Mouse (Mus musculus) forebrain, embryonic 16.5 days (tissue): ENCODE results near the gene Padi3. TPM values are rescaled to one million over a fixed set of nuclear protein-coding genes. Genes with fewer than 3 reads are reported as not detected.

Source experiments
- ATAC-seq: fragments of 200-750 bp; cut with Nextera tagmentation; 2 replicates; pipeline ENCODE4 v1.8.0; 2017; ENCODE audit warnings: mild to moderate bottlenecking, moderate library complexity
- H3K27ac ChIP-seq: fragments of 300-500 bp; sonication (generic); 2 replicates; pipeline ENCODE4 v1.5.1; 2014; ENCODE audit warnings: low read length, control low read depth
- H3K27me3 ChIP-seq: fragments of 300-500 bp; sonication (generic); replicated peaks from 2 replicates; pipeline ENCODE4 v1.6.1; 2014; ENCODE audit warnings: low read length; ENCODE audit not compliant: control insufficient read depth, insufficient read depth
- H3K36me3 ChIP-seq: fragments of 300-500 bp; sonication (generic); 2 replicates; pipeline ENCODE4 v1.6.1; 2014; ENCODE audit not compliant: control insufficient read depth, insufficient read depth
- H3K4me1 ChIP-seq: fragments of 300-500 bp; sonication (generic); replicated peaks from 2 replicates; pipeline ENCODE4 v1.6.1; 2014; ENCODE audit warnings: low read length; ENCODE audit not compliant: control insufficient read depth, insufficient read depth
- H3K4me2 ChIP-seq: fragments of 300-500 bp; sonication (generic); 2 replicates; pipeline ENCODE4 v1.6.1; 2014; ENCODE audit warnings: mild to moderate bottlenecking, low read length, control low read depth
- H3K4me3 ChIP-seq: fragments of 300-500 bp; sonication (generic); replicated peaks from 2 replicates; pipeline ENCODE4 v1.5.1; 2014; ENCODE audit warnings: mild to moderate bottlenecking, low read length, control low read depth
- H3K9ac ChIP-seq: fragments of 300-500 bp; sonication (generic); replicated peaks from 2 replicates; pipeline ENCODE4 v1.6.1; 2014; ENCODE audit warnings: low read depth, low read length, control low read depth
- H3K9me3 ChIP-seq: fragments of 300-500 bp; sonication (generic); 2 replicates; pipeline ENCODE4 v1.6.1; 2016; ENCODE audit warnings: low read length; ENCODE audit not compliant: control insufficient read depth
- WGBS: fragments of 180-500 bp; shearing (Covaris S2); extraction: QIAGEN DNeasy Blood & Tissue Kit; methylation state at CpG from one replicate; pipeline ENCODE4 v1.1.7; 2014; 5-methylcytosine and 5-hydroxymethylcytosine counted together
- polyA plus RNA-seq: library from polyadenylated mRNA; unstranded; fragments of >200 nt; fragmentation: Nextera tagmentation; extraction: Ambion mirVana; gene quantifications from 2 replicates; pipeline ENCODE4 v1.2.1, GENCODE M21; 2015

The Padi3 gene
- polyA plus RNA-seq, 1 experiment from 2014 or later: not detected

GRCm38 (mm10) chr4:140789983-140790382 is 20.5 kb downstream of the Padi3 start:
- WGBS: 89% methylated on average over 4 of the region's 4 CpGs
- no peak for ATAC-seq
- H3K4me2 ChIP-seq: no peak overlapping the region

GRCm38 (mm10) chr4:140788983-140789382 is 21.5 kb downstream of the Padi3 start:
- Histone ChIP-seq H3K9ac (no peak overlapping the region), H3K36me3 (no peaks in the 10 kb centered on the region), H3K4me2 (no peak overlapping the region), H3K27ac (no peak overlapping the region), H3K4me3 (no peak overlapping the region), H3K9me3 (no peaks in the 10 kb centered on the region), H3K27me3 (no peaks in the 10 kb centered on the region), H3K4me1 (no peaks in the 10 kb centered on the region)
- WGBS: 39% methylated on average over 6 of the region's 6 CpGs
- ATAC-seq: no peak

More at GRCm38 (mm10) chr4:140789983-140790382, 20.5 kb downstream of the Padi3 start:
- Histone ChIP-seq H3K9me3 (no peaks in the 10 kb centered on the region), H3K4me1 (no peaks in the 10 kb centered on the region), H3K9ac (no peak overlapping the region), H3K27me3 (no peaks in the 10 kb centered on the region), H3K27ac (no peak overlapping the region), H3K4me3 (no peak overlapping the region), H3K36me3 (no peaks in the 10 kb centered on the region)

- Histone ChIP-seq H3K4me1 (no peaks in the 10 kb centered on the region), H3K4me2 (no peak overlapping the region), H3K4me3 (no peak overlapping the region), H3K36me3 (no peaks in the 10 kb centered on the region), H3K27ac (no peak overlapping the region), H3K9me3 (no peaks in the 10 kb centered on the region), H3K9ac (no peak overlapping the region), H3K27me3 (no peaks in the 10 kb centered on the region)
- ATAC-seq: no peak
- WGBS: 86% methylated on average over 6 of the region's 6 CpGs
Observed at GRCm38 (mm10) chr4:140788264-140788663, 22.2 kb downstream of the Padi3 start.

GRCm38 (mm10) chr4:140787414-140787813 is 23.0 kb downstream of the Padi3 start:
- Histone ChIP-seq H3K27ac (no peak overlapping the region), H3K9me3 (no peaks in the 10 kb centered on the region), H3K4me2 (no peak overlapping the region), H3K27me3 (no peaks in the 10 kb centered on the region), H3K36me3 (no peaks in the 10 kb centered on the region), H3K9ac (no peak overlapping the region), H3K4me1 (no peaks in the 10 kb centered on the region), H3K4me3 (no peak overlapping the region)
- ATAC-seq: no peak
- 84% methylated on average over 4 of the region's 4 CpGs for WGBS

GRCm38 (mm10) chr4:140785217-140785616 is 25.2 kb downstream of the Padi3 start:
- no peaks in the 10 kb centered on the region for H3K9me3 ChIP-seq
- no peak overlapping the region for H3K27ac ChIP-seq
- no peak for ATAC-seq
- no peak overlapping the region for H3K4me2 ChIP-seq
- H3K4me1 ChIP-seq: no peaks in the 10 kb centered on the region
- no peak overlapping the region for H3K4me3 ChIP-seq
- no peak overlapping the region for H3K9ac ChIP-seq
- H3K27me3 ChIP-seq: no peaks in the 10 kb centered on the region
- 88% methylated on average over 5 of the region's 5 CpGs for WGBS
- no peaks in the 10 kb centered on the region for H3K36me3 ChIP-seq

- no peak for ATAC-seq
- no peaks in the 10 kb centered on the region for H3K9me3 ChIP-seq
- no peak overlapping the region for H3K4me2 ChIP-seq
- no peak overlapping the region for H3K4me3 ChIP-seq
- no peaks in the 10 kb centered on the region for H3K27me3 ChIP-seq
- H3K36me3 ChIP-seq: no peaks in the 10 kb centered on the region
- no peak overlapping the region for H3K27ac ChIP-seq
- no peak overlapping the region for H3K9ac ChIP-seq
- 94% methylated on average over 9 of the region's 9 CpGs for WGBS
- H3K4me1 ChIP-seq: no peaks in the 10 kb centered on the region
Observed at GRCm38 (mm10) chr4:140784292-140784945, 26.0 kb downstream of the Padi3 start.

- H3K9ac ChIP-seq: no peak overlapping the region
- H3K4me3 ChIP-seq: no peak overlapping the region
- no peak for ATAC-seq
- H3K27me3 ChIP-seq: no peaks in the 10 kb centered on the region
- no peaks in the 10 kb centered on the region for H3K9me3 ChIP-seq
- 85% methylated on average over 9 of the region's 9 CpGs for WGBS
- H3K27ac ChIP-seq: no peak overlapping the region
- no peak overlapping the region for H3K4me2 ChIP-seq
- no peaks in the 10 kb centered on the region for H3K36me3 ChIP-seq
- H3K4me1 ChIP-seq: no peaks in the 10 kb centered on the region
Observed at GRCm38 (mm10) chr4:140782821-140783220, 27.6 kb downstream of the Padi3 start.

GRCm38 (mm10) chr4:140780507-140780906 is 29.9 kb downstream of the Padi3 start:
- no peak overlapping the region for H3K27ac ChIP-seq
- H3K36me3 ChIP-seq: no peaks in the 10 kb centered on the region
- H3K4me3 ChIP-seq: no peak overlapping the region
- no peaks in the 10 kb centered on the region for H3K4me1 ChIP-seq
- no peak overlapping the region for H3K9ac ChIP-seq
- 90% methylated on average over 14 of the region's 14 CpGs for WGBS
- no peaks in the 10 kb centered on the region for H3K27me3 ChIP-seq
- no peaks in the 10 kb centered on the region for H3K9me3 ChIP-seq
- no peak for ATAC-seq
- H3K4me2 ChIP-seq: no peak overlapping the region

- 53% methylated on average over 19 of the region's 19 CpGs for WGBS
- H3K9me3 ChIP-seq: no peaks in the 10 kb centered on the region
Observed at GRCm38 (mm10) chr4:140779803-140780397, 30.5 kb downstream of the Padi3 start.

More at GRCm38 (mm10) chr4:140779803-140780397, 30.5 kb downstream of the Padi3 start:
- ATAC-seq: no peak
- no peaks in the 10 kb centered on the region for H3K4me1 ChIP-seq
- H3K27ac ChIP-seq: no peak overlapping the region
- no peak overlapping the region for H3K9ac ChIP-seq
- no peak overlapping the region for H3K4me3 ChIP-seq
- H3K36me3 ChIP-seq: no peaks in the 10 kb centered on the region
- no peaks in the 10 kb centered on the region for H3K27me3 ChIP-seq
- H3K4me2 ChIP-seq: no peak overlapping the region
